Mouse (Mus musculus) lung, embryonic 14.5 days (tissue): ENCODE results near the gene Clasrp. TPM values are rescaled to one million over a fixed set of nuclear protein-coding genes. Genes with fewer than 3 reads are reported as not detected.

Experiments used
- ATAC-seq: fragments of 200-750 bp; cut with Nextera tagmentation; 2 replicates; pipeline ENCODE4 v1.8.0; 2017; ENCODE audit warnings: mild to moderate bottlenecking, moderate TSS enrichment, moderate library complexity; ENCODE audit not compliant: insufficient read depth
- DNase-seq: peaks from one replicate; pipeline ENCODE4 v3.0.0-alpha.2; 2015
- H3K27ac ChIP-seq: fragments of 300-500 bp; sonication (generic); 2 replicates; pipeline ENCODE4 v1.5.1; 2014; ENCODE audit warnings: low read depth, mild to moderate bottlenecking, moderate library complexity
- H3K27me3 ChIP-seq: fragments of 300-500 bp; sonication (generic); 2 replicates; pipeline ENCODE4 v1.6.1; 2014; ENCODE audit warnings: low read length, control low read depth; ENCODE audit not compliant: insufficient read depth
- H3K36me3 ChIP-seq: fragments of 300-500 bp; sonication (generic); 2 replicates; pipeline ENCODE4 v1.6.1; 2014; ENCODE audit warnings: control low read depth; ENCODE audit not compliant: insufficient read depth
- H3K4me1 ChIP-seq: fragments of 300-500 bp; sonication (generic); 2 replicates; pipeline ENCODE4 v1.6.1; 2014; ENCODE audit warnings: antibody characterized with exemption, control low read depth; ENCODE audit not compliant: insufficient read depth
- H3K4me2 ChIP-seq: fragments of 300-500 bp; sonication (generic); 2 replicates; pipeline ENCODE4 v1.6.1; 2014; ENCODE audit warnings: mild to moderate bottlenecking
- H3K4me3 ChIP-seq: fragments of 300-500 bp; sonication (generic); 2 replicates; pipeline ENCODE4 v1.5.1; 2014; ENCODE audit warnings: low read depth, low read length
- H3K9ac ChIP-seq: fragments of 300-500 bp; sonication (generic); 2 replicates; pipeline ENCODE4 v1.6.1; 2014
- H3K9me3 ChIP-seq: fragments of 300-500 bp; sonication (generic); 2 replicates; pipeline ENCODE4 v1.6.1; 2016; ENCODE audit warnings: low read depth, low read length, control low read depth
- CTCF ChIP-seq: IDR thresholded peaks from 2 replicates; pipeline ENCODE4 v1.5.1; 2016; ENCODE audit warnings: antibody characterized with exemption, low read depth
- WGBS: fragments of 180-500 bp; shearing (Covaris S2); extraction: QIAGEN DNeasy Blood & Tissue Kit; methylation state at CpG from one replicate; pipeline ENCODE4 v1.1.7; 2014; 5-methylcytosine and 5-hydroxymethylcytosine counted together
- polyA plus RNA-seq: library from polyadenylated mRNA; unstranded; fragments of >200 nt; fragmentation: Nextera tagmentation; extraction: Ambion mirVana; gene quantifications from 2 replicates; pipeline ENCODE4 v1.2.1, GENCODE M21; 2014

Clasrp gene
- polyA plus RNA-seq, 1 experiment from 2014 or later: 51.5 TPM

DNA sequence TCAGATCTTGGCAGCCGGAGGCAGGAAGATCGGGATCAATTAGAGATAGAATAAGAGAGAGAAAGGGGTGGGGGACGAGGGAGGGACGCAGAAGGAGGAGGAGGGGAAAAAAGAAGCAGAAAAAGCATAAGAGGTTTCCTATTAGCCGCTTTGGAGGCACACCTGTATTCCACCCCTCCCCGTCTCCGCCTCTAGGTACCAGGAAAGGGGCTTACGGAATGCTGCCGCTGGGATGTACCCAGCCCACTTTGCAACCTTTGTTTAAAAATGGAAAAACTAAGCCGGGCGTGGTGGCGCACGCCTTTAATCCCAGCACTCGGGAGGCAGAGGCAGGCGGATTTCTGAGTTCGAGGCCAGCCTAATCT is 30.5 kb downstream of the Clasrp start:
- peak overlapping the region; percentile 95 for H3K4me2 ChIP-seq
- no peak overlapping the region for H3K27ac ChIP-seq
- peaks cover 30% of the 10 kb centered on the region for H3K27me3 ChIP-seq
- 0 out of 2 replicates have a peak, but pooled peaks cover 7% of the 10 kb centered on the region for H3K4me1 ChIP-seq
- WGBS: 19% methylated on average over 16 of the region's 16 CpGs
- ATAC-seq (peak; percentile 16), DNase-seq (no peak)
- H3K9ac ChIP-seq: peak overlapping the region; percentile 83
- peak overlapping the region; percentile 79 for H3K4me3 ChIP-seq
- no peaks in the 10 kb centered on the region for H3K9me3 ChIP-seq
- peaks cover 21% of the 10 kb centered on the region for H3K36me3 ChIP-seq
- TF ChIP-seq CTCF: no peak

DNA sequence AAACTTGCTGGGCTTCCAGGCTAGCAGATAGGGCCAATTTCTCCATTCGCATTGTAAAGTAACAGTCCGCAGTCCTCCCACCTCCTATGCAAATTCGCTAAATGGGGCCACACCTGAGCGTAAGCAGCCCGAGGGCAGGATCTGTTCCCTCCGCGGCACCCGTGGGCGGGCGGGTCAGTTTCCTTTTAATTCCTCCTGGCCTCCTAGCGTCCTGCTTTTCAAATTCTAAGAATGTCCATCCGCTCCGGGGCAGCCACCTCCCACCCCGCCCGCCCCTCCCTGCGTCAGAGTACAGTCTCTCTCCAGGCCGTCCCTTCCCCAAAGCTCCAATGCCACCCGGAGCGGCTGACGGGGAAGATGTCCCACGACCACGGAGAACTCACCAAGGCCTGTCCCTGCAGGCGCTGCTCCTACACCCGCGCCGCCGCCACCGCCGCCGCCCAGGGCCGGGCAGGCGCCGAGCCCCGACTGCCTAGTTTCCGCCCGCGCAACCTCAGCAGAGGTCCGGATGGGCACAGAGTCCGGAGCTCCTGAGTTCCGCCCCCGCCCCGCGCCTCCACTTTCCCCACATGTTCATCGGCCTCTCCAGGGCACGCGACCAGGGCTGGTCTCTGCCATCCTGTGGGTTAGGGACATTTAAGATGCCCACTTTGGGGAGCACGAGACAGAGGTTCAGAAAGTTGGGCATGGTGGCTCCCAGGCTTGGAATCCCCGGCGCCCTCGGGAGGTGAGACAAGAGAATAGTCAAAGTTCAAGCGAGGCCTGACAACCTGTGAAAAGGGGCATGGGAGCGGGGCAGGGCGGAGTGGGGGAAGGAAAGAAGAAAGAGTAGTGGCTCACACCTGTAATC is 31.1 kb downstream of the Clasrp start:
- Histone ChIP-seq H3K9ac (peak overlapping the region; percentile 83), H3K4me2 (peak overlapping the region; percentile 95), H3K4me3 (peak overlapping the region; percentile 79), H3K36me3 (peaks cover 27% of the 10 kb centered on the region), H3K4me1 (0 out of 2 replicates have a peak, but pooled peaks cover 7% of the 10 kb centered on the region), H3K9me3 (no peaks in the 10 kb centered on the region), H3K27ac (peak overlapping the region; percentile 85), H3K27me3 (peaks cover 23% of the 10 kb centered on the region)
- WGBS: under 1% methylated on average over 47 of the region's 53 CpGs
- 0 out of 2 replicates have a peak, but pooled peaks have one; percentile 4 for TF ChIP-seq CTCF
- peak; percentile 89 for DNase-seq
- peak; percentile 92 for ATAC-seq

DNA sequence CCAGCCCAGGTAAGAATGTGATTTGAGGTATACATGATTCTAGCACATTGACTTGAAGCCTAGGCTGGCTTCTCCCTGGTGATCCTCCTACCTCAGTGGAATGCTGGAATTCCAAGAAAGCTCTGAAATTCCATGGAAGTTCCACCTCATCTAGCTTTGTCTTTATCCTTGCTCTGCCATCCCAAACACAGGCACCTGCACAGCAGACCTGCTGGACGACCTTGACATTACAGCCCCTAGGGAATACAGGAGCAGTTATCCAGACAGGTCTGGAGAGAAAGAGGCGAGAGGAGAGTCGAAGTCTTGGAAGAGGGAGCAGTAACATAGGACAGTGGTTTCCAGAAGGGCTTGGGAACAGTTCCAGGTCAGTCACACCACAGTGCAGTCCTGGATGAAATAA is 34.6 kb downstream of the Clasrp start:
- Histone ChIP-seq H3K4me2 (no peak overlapping the region), H3K4me1 (0 out of 2 replicates have a peak, but pooled peaks cover 4% of the 10 kb centered on the region), H3K27me3 (no peaks in the 10 kb centered on the region), H3K36me3 (peaks cover 45% of the 10 kb centered on the region), H3K9me3 (no peaks in the 10 kb centered on the region), H3K27ac (no peak overlapping the region), H3K9ac (no peak overlapping the region), H3K4me3 (no peak overlapping the region)
- WGBS: 83% methylated on average over 3 of the region's 3 CpGs
- ATAC-seq: no peak
- no peak for TF ChIP-seq CTCF
- no peak for DNase-seq

DNA sequence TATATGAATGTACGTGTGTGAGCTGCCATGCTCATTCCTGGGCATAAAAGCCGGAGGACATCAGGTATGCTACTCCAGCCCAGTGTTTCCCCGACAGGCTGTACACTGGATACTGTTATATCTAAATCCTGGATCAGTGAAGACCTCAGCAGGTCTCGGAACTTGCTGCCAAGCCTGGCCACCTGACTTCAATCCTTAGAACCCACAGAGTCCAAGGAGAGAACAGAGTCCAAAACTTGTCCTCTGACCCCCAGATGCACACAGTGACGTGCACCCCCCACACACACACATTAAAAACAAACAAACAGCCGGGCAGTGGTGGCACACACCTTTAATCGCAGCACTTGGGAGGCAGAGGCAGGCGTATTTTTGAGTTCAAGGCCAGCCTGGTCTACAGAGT is 36.9 kb downstream of the Clasrp start:
- Histone ChIP-seq H3K4me3 (no peak overlapping the region), H3K27me3 (no peaks in the 10 kb centered on the region), H3K9ac (no peak overlapping the region), H3K9me3 (no peaks in the 10 kb centered on the region; the same call in 1 of the 2 replicates), H3K4me1 (0 out of 2 replicates have a peak, but pooled peaks cover 4% of the 10 kb centered on the region), H3K4me2 (no peak overlapping the region), H3K27ac (no peak overlapping the region), H3K36me3 (peaks cover 50% of the 10 kb centered on the region)
- DNase-seq (no peak), ATAC-seq (no peak)
- no peak for TF ChIP-seq CTCF
- WGBS: 90% methylated on average over 8 of the region's 8 CpGs

DNA sequence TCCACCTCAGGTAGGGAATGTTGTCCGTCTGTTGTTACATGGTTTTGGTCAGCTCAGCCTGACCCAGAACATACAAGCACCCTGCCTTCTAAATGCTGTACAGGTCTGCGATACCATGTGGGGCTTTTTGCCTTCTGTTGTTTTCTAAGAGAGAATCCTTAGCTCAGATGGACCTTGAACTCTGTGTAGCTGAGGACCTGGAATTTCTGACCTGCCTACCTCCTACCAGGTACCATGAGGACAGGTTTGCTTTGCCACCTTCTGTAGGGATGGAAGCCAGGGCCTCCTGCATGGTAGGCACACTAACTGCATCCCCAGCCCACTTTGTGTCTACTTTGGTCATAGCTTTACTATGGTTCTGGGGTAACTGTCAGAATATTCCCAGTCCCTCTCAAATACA is 38.5 kb downstream of the Clasrp start:
- Histone ChIP-seq H3K36me3 (peaks cover 50% of the 10 kb centered on the region), H3K4me3 (no peak overlapping the region), H3K27ac (no peak overlapping the region), H3K27me3 (no peaks in the 10 kb centered on the region), H3K9ac (no peak overlapping the region), H3K4me1 (no peaks in the 10 kb centered on the region), H3K9me3 (no peaks in the 10 kb centered on the region; the same call in 1 of the 2 replicates), H3K4me2 (no peak overlapping the region)
- 95% methylated on average over 2 of the region's 2 CpGs for WGBS
- no peak for ATAC-seq
- no peak for DNase-seq
- TF ChIP-seq CTCF: no peak

DNA sequence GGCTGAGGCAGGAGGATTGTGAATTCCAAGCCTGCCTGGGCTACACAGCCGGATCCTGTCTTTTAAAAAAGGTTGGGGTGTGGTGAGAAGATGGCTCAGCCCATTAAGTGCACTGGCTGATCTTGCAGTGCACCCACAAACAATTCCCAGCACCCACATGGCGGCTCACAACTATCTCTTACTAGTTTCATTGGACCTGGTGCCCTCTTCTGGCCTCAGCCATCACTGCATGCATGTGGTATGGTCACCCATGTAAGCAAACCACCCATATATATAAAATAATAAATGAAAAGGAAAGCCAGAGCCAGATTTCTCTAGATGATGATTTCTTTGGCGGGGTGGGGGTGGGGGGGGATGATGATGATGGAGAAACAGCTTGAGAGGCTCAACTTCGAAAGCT is 39.8 kb downstream of the Clasrp start:
- 92% methylated on average over 4 of the region's 4 CpGs for WGBS
- no peaks in the 10 kb centered on the region; the same call in 1 of the 2 replicates for H3K9me3 ChIP-seq
- H3K27me3 ChIP-seq: no peaks in the 10 kb centered on the region
- no peak overlapping the region for H3K27ac ChIP-seq
- H3K4me3 ChIP-seq: no peak overlapping the region; the same call in 1 of the 2 replicates
- peaks cover 5% of the 10 kb centered on the region; the same call in 1 of the 2 replicates for H3K4me1 ChIP-seq
- H3K4me2 ChIP-seq: no peak overlapping the region
- TF ChIP-seq CTCF: peak; percentile 25; the same call in 1 of the 2 replicates
- no peak for DNase-seq
- no peak overlapping the region for H3K9ac ChIP-seq
- peaks cover 36% of the 10 kb centered on the region for H3K36me3 ChIP-seq
- no peak for ATAC-seq

DNA sequence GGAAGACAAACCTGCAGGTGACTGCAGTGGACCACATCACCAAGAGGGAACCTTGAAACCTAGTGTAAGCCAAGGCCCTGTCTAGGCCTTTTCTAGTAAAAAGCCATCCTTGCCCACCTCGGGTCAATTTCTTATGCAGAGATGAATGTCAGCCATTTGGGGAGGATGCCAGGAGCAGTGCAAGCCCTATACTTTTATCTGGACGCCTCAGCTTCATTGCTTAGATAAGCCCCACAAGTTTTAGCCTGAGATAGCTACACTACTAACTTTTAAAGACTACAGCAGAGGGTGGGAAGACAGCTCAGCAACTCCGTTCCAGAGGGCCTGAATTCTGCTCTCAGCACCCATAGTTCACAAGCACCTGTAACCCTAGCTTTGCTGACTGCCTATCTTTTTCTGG is 40.4 kb downstream of the Clasrp start:
- DNase-seq: no peak
- 73% methylated on average over 3 of the region's 3 CpGs for WGBS
- Histone ChIP-seq H3K4me1 (peaks cover 5% of the 10 kb centered on the region; the same call in 1 of the 2 replicates), H3K4me2 (no peak overlapping the region; the same call in 1 of the 2 replicates), H3K4me3 (no peak overlapping the region), H3K27ac (no peak overlapping the region), H3K9ac (no peak overlapping the region), H3K27me3 (no peaks in the 10 kb centered on the region), H3K36me3 (peaks cover 30% of the 10 kb centered on the region), H3K9me3 (no peaks in the 10 kb centered on the region; the same call in 1 of the 2 replicates)
- no peak for ATAC-seq
- no peak for TF ChIP-seq CTCF
